Mouse (Mus musculus): ENCODE data around the gene Vat1l.

Vat1l gene

DNA sequence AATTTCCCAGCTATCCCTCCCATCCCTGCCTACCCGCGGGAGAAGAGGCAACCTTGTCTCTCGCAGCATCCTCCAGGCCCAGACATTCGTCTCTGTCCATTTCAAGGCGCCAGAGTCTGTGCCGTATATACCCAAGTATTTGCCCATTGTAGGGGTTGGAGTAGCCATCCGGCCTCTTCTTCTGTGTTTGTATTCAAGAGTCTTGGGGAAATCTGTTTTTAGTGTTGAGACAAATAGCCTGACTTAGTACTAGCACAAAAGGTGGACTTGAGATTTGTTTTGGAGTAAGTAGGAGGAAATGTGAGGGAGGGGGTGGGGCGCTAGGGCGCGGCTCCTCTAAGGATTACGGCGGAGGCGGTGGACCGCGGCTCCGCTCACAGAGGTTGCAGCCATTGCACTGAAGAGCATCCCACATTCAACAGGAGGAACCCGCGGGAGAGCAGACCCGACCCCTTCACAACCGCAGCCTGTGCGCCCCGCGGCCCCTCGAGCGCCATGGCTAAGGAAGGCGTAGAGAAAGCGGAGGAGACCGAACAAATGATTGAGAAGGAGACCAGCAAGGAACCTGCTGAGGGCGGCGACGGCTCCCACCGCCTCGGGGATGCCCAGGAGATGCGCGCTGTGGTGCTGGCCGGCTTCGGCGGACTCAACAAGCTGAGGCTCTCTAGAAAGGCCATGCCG, at the start of gene Vat1l:
Vat1l (plus strand) TSS at position 392 of the 681 bp plus-strand sequence.
- DNase-seq (ENCODE audit: low read depth, low spot score), result no peak

DNA sequence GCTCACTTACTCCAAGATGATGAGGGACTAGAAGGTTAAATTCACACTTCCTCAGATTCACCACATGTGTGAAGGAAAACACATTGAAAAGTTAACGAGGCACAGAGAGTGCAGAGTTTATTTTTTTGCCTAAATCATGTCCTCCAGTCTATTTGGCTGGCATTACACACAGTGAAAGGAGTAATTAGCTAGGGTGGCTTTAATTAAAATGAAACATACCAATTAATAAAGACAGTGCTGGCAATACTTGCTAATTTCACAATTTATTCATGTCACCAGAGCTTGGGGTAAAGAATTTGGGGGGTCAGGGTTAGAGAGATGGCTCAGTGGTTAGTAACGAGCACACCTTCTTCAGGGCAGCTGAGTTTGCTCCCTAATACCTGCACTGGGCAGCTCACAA, 46.8 kb upstream of the Vat1l start:
- DNase-seq (ENCODE audit: low read depth, low spot score), result no peak

DNA sequence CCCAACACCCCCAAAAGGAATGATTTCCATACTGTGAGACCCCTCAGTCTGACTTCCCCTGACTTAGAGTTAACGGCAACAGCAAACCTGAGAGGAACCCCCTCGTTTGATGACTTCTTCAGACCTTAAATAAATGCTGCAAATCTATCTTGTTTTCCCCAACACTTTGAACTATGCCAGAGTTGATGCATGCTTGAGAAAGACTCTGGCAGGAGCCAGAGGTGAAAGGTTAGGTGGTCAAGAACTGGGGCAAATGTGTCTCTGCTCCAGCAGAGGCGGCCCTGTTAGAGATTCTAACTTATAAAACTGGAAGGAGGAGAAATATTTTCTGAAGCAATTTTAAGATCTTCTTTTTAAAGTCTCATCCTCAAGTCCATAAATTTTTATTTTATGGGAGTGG, 45.7 kb upstream of the Vat1l start:
- no peak for DNase-seq (ENCODE audit: low read depth, low spot score)

DNA sequence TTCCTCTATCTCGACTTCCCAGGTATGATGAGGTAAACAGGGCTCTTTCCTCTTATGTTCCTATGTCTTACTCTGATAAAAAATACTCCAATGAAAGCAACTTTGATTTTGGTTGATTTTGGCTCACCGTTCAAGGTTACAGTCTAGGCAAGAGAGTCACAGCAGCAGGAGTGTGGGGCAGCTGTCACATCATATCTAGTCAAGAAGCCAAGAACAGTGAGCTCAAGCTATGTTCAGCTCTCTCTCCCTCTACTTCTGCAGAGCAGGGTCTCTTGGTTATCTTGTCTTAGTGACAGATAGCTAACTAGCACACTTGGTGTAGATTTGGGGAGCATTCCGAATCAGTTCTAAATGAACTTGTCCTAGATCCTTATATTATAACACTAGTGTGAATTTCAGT, 41.5 kb upstream of the Vat1l start:
- no peak for DNase-seq (ENCODE audit: low read depth, low spot score)

DNA sequence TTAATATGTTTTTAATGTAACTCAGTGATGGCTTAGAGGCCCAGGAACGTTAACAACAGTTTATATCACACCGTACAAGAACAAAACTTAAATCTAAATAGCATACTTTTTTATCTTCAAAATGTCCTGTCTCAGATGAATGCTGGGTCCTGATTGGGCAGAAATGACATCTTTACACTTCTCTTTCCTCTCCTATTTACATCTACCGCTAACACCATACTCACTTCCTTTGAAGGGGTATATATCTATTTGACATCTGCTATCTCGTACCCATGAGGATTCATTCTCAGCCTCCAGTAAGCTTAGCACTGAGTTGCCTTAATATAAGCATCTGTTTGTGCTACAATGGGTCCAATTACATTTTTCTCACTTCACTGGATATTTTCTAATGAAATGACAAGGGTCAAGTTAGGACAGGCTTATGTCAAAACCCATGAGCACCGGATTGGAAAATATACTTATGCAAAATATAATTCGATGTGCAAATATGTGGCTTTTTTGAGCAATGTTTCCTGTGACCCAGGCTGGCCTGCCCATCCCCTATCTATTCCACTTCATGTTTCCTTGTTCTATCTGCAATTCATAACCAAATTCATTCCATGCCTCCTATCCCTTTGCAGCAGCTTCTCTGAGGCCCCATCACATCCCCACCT, 40.8 kb upstream of the Vat1l start:
- no peak for DNase-seq (ENCODE audit: low read depth, low spot score)

DNA sequence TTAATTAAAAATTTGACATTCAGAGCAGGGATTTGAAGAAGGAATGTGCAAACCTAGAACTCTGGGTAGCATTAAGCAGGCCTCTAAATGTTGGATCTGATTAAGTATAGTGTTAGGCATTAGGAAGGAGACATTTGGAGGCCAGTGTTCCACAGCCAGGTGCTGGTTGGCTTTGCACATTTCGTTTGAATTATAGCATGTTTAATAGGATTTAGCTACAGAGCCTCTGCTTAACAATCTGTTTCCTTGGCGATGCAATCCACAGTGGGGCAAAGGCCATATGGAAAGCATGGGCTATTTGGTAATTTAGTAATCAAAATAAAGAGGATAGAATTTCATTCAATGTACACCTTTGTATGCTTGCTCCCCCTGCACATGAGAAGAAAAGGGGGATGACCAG, 39.7 kb upstream of the Vat1l start:
- DNase-seq (ENCODE audit: low read depth, low spot score), result no peak

DNA sequence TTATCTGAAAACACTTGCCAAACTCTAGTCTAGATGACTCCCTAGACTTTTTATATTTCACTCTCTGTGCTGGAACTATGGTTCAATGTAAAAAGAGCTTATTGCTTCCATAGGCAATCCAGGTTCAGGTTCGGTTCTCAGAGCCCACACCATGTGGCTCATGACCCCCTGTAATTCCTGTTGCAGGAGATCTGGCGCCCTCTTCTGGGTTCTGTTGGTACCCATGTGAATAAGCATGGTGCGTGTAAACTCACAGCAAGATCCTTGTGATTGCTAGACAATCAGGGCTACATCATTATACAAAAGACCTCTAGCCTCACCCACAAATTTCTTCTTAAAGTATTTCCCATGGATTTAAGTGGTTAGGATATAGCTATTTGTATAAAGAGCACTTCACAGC, 28.7 kb upstream of the Vat1l start:
- DNase-seq (ENCODE audit: low read depth, low spot score), result no peak

DNA sequence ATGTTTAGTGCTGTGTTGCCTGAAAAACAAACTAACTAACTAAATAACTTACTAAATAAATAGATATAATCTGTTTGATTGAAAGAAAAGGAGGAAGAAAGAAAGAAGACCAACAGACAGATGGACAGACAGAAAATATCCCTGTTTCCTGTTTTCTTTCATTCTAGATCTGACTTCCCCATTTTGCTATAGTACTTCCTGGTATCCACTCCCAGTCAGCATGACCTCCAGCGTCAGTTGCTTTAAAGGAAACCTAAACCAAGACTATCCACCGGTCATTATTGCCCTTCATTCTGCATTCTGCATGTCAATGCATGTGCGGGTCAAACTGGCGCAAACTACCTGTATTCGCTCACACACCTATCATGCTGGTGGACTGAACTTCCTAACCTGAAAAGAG, 12.1 kb upstream of the Vat1l start:
- DNase-seq (ENCODE audit: low read depth, low spot score), result no peak

DNA sequence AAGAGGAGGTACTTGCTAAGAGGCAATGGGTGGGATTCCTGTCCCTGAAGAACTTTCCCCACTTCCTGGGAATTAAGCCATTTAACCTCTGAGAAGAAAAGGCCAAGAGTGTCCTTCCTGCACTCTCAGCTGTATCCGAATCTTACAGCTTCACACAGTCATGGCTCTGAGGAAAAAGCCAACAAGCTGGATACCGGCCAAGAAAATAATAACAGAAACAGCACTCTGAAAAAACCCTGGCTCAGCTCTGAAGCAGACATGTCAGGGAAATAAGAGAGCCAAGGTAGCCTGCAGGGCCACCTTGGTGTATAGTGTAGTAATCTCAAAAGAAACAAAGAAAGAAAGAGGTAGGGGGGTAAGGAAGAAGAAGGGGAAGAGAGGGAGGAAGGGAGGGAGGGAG, 6.4 kb upstream of the Vat1l start:
- no peak for DNase-seq (ENCODE audit: low read depth, low spot score)

DNA sequence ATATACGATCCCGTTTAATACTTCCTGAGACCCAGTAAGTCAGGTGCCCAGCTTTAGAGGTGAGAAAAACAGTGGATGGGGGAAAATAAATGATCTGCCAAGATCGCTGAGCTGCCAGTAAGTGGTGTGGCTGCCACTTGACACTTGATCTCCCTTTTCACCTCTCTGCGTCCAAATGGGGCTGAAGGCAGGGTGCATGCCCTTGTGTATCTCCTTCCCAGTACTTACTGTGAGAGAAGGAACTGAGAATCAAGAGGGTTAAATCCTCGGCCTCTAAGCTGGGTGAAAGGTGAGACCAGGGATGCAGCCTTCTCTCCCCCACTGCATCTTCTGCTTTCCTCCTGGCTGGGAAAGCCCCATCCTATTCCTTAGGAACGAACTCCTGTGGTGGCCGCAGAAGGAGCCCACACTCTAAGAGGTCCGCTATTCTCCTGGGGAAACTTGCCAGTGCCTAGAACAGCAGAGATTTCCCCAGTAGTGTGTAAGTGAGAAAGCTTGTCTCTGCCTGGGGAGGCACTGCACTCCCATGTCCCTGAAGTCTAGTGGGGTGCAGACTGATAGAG, 1.1 kb downstream of the Vat1l start:
- DNase-seq (ENCODE audit: low read depth, low spot score), result no peak

DNA sequence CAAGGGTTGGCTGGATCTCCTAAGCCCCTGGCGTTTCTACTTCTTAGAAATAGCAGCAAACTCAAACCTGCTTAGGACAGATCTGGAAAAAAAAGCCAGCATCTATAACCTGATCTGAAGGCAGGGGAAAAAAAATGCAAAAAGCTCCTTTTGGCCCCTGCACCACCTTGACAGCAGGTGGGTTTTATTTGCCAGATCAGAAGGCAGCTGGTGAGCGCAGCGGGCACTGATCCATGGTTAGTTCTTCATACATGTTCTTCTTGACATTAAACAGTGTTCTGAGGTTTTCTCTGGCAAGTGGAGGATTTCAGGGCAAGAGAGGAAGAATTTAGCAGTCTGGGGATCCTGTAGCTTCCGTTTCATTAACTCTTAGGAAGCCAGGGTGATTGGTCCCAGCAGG, 1.6 kb downstream of the Vat1l start:
- DNase-seq (ENCODE audit: low read depth, low spot score), result no peak

DNA sequence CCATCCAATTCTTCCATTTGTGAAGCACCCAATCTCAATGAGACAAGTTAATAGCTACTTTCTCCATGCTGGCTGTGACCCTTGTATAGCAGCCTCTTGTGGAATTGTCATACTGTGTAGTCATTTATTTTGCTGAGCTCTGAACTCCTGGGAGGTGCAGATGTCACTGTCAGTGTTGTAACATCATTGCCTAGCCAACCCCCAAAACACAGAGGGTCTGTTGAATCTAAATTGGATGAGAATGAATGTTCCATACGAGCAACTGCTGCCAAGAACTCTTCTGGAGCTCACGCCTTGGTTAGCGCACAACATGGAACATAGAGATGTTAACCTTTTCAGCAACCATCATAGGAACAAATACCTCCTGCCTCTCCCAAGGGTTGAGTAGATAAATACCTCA, 15.4 kb downstream of the Vat1l start:
- DNase-seq (ENCODE audit: low read depth, low spot score), result no peak

DNA sequence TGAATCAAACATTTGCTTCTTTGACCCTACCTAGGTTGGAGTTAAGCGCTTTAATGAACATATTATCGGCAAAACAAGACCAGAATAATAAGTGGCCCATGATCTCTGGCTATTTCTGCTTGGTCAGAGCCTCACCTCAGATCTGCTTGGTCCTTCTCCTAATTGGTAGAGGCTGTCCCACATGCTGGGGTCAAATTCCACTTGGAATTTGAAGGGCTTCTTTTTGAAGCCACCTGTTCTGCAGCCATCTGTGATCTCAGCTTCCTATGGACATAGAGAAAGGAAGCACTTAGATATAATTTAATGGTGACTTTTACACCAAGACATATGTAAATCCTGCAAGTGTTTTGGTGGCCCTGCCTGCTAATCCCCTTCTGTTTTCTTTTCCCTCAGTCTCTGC, 16.6 kb downstream of the Vat1l start:
- DNase-seq (ENCODE audit: low read depth, low spot score), result no peak

DNA sequence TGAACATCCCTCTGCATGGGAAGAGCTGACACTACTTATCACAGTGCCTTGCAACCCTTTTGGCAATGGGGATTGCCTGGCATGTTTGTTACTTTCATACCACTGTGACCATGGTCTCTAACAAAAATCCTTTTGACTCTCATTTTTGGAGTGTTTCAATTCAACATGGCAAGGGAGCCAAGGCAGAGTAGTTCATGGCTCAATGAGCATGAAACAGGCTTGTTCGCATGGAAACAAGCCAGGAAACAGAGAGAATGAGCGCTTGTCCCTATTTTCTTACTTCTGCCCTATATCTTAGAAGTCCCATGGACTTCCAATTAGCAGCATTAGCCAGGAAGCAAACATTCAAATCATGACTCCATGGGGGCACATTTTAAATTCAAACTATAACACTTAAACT, 18.6 kb downstream of the Vat1l start:
- DNase-seq (ENCODE audit: low read depth, low spot score), result no peak

DNA sequence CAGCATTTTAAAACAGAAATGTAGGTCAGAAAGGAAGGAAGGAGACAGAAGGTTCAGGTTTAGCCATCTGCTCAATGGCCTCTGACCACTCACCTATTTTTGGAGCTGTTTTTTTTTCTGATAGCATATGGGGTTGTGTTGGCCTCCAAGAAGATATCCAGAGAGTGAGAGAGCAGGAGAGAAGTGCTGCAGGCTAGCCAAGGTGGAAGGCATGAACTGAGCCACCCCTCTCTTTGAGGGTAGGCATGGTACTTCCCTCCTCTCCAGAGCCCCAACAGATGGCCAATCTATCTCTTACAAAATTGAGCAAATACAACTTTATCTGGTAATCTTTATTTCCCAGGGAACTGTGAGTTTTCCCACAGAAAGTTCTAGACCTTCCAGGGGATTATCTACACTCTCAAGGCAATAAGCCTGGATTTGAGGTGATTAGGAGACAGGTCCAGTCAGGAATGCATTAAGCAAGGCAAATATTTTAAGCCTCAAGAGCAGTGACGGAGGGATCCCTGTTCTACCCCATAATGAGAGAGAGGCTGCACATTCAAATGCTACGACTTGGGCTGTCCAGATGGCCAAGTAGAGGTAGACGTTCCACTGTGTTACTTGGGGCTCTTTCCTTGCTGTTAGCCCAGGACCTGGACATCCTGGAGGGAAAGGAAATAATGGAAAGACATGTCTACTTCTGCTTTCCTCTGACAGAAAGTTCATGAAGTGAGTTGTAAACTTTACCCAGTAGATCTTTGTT, 46.1 kb downstream of the Vat1l start:
- DNase-seq (ENCODE audit: low read depth, low spot score), result no peak

DNA sequence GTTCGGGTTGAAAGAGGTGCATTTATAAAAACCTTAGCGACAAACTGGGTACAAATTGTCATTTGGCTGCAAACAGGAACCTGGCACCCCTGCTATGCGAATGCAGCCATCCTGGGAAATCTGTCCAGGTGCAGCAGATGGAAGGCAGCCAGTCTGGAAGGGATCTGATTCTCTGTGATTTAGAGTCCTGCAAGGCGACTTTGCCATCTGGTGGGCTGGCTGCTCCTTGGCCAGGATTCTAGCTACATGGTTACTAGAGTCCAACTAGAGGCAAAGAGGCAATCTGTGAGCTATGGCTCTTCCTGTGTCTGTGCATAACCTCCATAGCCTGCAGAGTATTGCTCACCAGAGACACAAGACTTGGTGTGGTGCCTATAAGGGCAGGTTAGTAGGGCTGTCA, 53.3 kb downstream of the Vat1l start:
- DNase-seq (ENCODE audit: low read depth, low spot score), result no peak

DNA sequence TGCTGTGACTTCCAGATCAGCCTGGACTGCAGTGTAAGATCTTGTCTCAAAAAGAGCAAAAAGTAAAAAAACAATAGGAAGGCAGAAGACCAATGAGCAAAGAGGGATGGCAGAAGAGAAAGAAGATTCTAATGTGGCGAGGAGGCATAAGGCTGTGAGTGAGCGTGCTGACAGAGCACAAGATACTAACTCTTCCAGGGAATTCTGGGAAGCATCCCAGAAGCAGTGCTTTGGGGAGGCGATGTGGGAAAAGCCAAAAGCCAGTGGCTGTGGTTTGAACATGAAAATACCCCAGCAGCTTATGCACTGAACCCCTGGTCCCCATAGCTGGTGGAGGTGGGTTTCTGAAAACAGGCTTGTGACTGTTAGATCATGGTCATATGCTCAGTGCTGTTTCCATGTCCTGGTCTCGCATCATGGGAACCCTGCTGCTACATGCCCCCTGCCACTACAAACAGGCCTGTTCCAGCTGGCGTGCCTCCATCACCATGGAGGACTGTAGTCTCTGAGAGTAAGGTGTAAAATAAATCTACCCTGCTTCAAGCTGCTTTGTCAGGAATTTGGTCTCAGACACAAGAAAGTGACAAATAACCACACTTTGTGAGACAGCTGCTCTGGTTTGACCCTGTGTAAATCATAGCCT, 54.4 kb downstream of the Vat1l start:
- no peak for DNase-seq (ENCODE audit: low read depth, low spot score)

DNA sequence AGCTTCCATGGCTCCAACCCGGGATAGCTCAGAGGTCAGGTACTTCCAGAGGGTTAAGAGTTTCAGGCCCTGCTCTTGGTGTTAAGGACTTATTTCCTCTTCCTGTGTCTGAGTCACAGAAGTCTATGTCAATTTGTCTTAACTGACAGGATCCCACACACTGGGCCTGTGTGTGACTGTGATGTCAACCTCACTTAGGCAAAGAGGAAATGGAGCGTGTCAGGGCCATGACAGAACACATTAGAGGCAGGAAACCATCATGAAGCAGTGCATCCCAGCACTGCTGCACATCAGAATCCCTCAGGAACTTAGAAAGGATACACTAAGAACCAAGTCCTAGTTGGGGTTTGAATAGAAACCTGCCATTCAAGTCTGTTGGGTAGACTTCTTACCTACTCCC, 56.9 kb downstream of the Vat1l start:
- DNase-seq (ENCODE audit: low read depth, low spot score), result no peak

DNA sequence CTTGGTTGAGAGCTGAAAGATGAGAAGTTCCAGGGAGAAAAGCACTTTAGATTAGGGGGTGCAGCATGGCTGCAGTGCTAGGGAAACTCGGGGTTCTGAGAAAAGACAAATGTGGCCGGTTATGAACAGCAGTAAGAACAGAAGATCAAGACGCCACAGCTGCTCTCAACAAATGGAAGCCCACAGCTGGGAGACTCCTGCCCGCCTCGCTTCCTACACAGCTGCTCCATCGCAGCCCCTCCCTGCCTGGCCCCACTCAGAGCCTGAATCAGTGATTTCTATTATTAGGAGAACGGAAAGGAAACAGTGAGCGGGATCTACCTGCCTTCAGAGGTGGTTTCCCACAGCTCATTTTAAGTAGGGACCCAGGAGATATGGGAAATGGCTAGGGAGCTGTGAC, 69.1 kb downstream of the Vat1l start:
- no peak for DNase-seq (ENCODE audit: low read depth, low spot score)

DNA sequence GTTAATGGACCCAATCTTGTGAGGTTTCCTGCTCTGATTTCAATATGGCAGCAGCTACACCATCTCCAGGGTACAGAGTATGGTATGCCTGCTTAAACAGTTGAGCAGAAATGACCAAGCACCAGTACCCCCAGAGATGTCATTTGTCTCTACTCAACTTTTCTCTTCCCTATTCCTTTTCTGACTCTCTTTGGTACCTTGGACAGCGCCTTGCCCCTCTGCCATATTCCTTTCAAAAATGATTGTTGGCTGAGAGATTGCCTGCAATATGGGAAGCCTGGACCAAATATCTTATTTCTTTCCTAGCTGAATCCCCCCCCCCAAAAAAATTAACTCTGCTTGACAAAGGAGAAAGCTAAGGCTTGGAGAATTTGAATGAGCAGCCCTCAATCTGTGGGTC, 75.7 kb downstream of the Vat1l start:
- no peak for DNase-seq (ENCODE audit: low read depth, low spot score)

DNA sequence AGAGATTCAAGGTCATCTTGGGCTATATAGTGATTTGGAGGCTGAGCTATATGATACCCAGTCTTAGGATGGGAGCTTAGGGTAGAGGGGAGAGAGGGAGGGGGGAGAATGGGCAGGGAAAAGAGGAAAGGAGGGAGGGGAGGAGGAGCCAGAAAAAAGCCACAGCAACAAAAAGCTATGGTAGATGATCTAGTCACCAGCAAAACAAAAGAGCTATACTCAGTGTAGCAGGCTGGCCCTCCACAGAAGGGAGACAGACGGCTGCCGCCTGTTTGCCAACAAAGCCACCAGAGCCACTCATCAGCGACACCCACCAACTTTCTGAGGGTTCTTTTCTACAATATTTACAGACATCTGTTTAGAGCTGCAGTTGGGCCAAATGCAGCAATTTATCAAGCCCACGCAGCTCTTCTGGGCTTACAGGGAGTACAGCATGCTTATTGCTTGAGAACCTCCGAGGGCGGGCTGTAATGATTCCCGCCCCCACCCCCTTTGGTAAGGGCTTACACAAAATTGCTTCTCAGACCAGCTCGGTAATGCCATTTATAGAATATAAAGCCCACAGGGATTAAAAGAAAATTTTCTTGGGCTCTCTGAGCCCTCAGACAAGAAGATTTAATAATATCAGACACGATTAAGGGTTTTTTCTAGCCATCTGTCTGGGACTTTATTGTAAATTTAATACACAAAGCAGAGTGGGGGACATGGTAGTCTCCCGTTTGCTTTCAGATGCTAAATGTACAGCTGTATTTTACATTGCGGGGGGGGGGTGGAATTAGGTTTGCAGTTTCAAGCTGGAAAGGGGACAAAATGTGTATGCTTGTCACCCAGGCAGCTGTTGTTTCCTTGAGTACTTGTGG, 89.7 kb downstream of the Vat1l start:
- DNase-seq (ENCODE audit: low read depth, low spot score), result no peak
